Mouse (Mus musculus) gastrocnemius, adult 18-20 months (tissue): ENCODE measurements at regions not wholly inside any gene's neighbourhood (a gene's known extent, or its start where the extent isn't known, plus 50 kb on each side); places are given as distances from the start of the nearest gene placed in this dataset.

Source experiments
- DNase-seq: peaks from one replicate; pipeline ENCODE4 v3.0.0; 2021; ENCODE audit warnings: low spot score

DNA sequence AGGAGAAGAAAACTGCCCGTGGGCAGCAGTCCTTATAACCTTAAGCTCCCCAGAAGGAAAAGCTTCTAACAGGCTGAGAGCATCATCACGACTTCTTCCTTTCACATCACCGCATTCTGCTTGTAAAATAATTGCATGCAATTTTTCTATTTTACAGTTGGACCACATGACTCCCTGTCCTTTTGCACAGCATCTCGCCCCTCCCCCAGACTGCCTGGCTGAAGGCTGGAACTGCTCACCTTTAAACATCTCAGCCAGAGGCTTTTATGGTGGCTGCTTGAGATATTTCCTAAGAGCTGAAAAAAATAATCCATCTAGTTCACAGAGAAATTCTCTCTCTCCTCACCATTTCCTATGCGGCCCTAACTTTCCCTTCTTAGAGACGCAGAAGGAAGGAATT is 164.4 kb upstream of the Itga1 start:
- DNase-seq, result no peak

- DNase-seq, result no peak
These were observed 155.6 kb upstream of the Itga1 start for GRCm38 (mm10) chr13:115257345-115257744.

DNA sequence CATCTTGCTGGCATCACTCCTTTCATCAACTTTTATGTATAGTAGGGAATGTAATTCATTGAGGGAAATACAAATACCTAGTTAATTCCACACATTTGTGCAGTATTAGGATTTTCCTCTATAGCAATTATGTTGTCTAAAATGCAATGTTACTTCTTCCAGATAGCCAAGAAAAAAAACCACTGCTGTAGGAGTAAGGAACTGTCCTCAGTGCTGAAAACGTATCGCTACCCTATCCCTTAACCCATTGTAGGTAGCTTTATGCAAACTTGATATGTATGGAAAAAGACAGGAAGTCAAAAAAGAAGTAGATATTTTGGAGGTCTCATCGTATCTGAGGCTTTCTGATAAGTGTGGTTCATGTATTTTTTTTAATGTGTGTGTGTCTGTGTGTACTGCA is 150.8 kb upstream of the Itga1 start:
- DNase-seq, result no peak

DNA sequence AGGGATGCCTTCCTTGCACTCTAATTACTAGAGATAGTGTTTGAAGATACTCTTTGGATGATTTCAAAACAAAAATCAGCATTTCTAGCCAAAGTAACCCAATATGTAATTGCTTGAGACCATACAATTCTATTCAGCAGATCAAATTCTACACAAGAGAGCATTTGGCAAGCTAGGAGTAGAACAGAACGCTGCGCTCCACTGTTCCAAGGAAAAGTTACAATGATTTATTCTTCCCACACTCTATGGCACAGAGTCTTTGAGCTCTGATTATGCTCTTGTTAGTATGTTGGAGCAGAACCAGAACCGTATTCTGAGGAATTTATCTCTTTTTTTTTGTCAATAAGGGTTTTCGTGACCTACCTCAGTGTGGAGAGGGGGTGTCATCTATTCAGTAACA is 130.2 kb upstream of the Itga1 start:
- DNase-seq, result no peak

DNA sequence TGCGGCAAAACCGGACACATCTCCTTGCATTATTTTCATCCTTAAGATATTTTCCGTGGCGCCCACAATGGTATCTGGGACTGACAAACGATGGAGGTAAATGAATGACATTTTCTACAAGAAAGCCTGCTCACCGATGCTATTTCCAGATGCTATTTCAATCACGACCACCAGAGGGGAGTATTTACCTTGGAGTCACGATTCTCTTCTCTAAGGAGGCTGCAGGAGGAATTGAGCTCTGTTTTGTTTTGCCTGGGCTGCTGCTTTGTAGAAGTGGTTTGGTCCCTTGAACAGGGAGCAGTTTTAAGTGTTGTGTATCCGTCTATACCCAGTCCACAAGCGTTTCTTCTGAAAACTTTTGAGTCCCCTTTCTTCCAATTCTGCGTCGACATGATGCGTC is 128.7 kb upstream of the Itga1 start:
- DNase-seq, result peak; percentile 43

- DNase-seq, result no peak
These were observed 125.1 kb upstream of the Itga1 start for GRCm38 (mm10) chr13:115226824-115227223.

GRCm38 (mm10) chr13:115219701-115220100 is 117.9 kb upstream of the Itga1 start:
- DNase-seq, result no peak

DNA sequence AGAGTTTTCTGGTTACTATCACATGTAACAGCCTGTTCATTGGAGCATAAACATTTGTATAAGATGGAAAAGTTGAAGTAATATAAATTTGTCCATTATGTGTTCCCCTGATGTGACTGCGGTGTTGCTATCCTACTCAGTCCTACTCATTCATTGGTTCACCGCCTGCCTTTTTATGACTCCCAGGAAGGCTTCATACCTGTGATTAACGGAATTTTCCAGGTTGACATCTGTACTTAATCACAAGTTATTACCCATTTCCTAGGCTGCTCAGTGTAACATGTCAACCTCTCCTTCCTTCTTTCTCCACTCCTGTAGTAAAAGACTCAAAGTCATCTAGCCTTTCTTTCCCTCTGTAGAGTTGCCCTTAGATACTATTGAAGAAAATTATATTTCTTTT is 109.5 kb upstream of the Itga1 start:
- DNase-seq, result no peak

GRCm38 (mm10) chr13:115210643-115211208 is 109.0 kb upstream of the Itga1 start:
- no peak for DNase-seq

DNA sequence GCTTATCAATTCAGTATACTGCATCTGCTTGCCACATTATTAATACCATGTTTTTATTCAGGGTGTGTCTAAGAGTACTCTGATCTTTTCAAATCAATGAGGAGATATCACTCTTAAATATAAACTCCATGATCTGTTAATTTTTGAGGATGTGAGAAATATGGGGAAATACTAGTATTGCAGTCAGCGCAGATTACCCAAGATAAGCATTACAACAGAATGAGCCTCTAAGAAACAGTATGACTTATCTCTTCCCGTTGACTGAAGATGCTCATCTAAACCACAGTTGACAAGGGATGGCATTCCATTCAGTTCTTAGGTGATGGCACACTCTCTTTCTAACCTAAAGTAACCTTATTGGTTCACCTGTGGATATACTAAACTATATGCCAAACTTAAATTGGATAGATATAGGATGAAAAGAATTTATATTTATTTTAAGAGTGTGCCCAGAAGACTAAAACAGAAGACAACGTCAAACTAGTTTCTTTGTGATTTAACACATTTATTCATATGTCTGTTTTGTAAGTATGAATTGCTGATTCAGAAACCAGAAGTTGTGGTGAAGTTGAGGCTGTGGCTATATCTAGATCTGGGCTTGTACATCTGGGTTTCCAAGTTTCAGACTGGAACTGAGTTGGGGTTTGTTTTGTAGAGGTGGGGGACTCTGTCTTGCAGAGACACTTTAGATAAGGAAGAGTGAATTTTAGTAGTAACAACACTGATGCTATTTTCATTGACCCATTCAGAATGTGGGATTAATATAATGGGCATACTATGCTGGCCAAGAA is 107.8 kb upstream of the Itga1 start:
- DNase-seq, result no peak

GRCm38 (mm10) chr13:115206723-115207122 is 105.0 kb upstream of the Itga1 start:
- no peak for DNase-seq

- DNase-seq, result no peak
These were observed 97.4 kb upstream of the Itga1 start for GRCm38 (mm10) chr13:115199166-115199565.

GRCm38 (mm10) chr13:115188066-115188465 is 86.3 kb upstream of the Itga1 start:
- no peak for DNase-seq

DNA sequence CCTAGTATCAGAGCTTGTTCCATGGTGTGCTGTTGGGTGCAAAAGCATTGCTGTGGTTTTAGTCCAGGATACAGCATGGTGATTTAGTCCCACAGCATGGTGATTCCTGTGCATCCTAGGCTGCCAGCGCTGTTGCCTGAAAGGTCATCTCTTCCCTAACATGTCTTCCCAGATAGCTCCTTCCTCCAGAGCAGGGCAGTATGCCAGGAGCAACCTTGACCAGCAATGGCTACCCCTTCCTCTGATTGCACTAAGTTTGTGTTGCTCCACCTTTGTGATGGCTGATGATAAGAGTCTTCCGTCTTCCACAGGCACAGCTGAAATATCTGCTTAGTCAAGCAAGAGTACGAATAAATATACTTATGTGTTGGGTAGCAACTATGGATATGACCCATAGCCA is 85.6 kb upstream of the Itga1 start:
- DNase-seq, result no peak

GRCm38 (mm10) chr13:115182211-115182870 is 80.6 kb upstream of the Itga1 start:
- no peak for DNase-seq

DNA sequence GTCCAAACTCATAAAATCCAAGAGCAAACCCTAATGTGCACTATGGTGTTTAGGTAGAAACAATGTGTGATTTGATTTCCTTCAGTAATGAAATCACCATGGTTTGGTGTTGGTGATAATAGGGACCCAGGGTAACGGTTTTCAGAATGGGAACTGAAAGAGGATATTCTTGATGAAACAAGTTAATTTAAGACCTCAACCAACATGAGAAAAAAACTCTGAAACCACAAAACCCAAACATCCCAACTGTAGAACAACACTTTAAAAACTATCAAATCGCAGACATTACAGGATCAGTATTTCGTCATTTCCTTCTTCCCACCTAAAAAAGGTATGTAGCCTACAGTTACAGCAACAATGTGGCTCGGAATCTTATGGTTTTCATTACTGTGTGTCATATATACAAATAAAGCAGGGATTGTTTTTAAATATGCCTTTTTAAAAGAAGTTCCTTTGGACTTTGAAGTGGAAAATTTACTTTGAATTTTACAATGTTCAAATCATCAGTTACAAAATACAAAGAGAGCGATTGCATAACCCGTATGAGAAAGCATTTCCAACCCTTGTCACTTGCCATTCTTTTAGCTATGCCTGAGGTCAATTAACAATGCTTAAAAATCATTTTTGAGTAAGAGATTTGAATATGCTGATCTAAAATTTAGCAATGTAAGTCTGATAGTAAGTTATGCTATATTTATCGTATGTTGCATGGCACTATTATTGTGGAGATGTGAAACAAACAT is 76.6 kb upstream of the Itga1 start:
- no peak for DNase-seq

- no peak for DNase-seq
These were observed 69.7 kb upstream of the Itga1 start for GRCm38 (mm10) chr13:115171347-115172062.

DNA sequence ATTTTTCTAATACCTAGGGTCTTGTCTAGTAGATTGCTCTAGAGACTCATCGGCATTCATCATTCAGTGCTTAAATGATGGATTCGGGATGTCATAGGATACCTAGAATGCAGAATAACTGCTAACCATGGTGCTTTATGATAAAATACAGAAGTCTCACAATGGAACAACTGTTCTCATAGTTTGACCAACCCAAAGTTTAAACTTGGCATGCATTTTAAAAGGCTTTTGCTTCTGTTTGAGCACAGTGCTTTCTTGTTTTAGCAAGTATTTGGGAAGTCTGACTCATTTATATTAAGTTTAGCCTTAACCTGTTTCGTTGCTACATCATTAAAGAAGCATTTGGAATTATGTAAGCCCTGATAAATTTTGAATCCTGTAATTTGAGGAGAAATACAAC is 64.2 kb upstream of the Itga1 start:
- DNase-seq, result no peak

- DNase-seq, result no peak
These were observed 61.1 kb upstream of the Itga1 start for GRCm38 (mm10) chr13:115162689-115163413.

GRCm38 (mm10) chr13:115159386-115159785 is 57.6 kb upstream of the Itga1 start:
- DNase-seq, result no peak
